Mouse (Mus musculus): Measurements from ENCODE around the gene Hamp2.

DNA sequence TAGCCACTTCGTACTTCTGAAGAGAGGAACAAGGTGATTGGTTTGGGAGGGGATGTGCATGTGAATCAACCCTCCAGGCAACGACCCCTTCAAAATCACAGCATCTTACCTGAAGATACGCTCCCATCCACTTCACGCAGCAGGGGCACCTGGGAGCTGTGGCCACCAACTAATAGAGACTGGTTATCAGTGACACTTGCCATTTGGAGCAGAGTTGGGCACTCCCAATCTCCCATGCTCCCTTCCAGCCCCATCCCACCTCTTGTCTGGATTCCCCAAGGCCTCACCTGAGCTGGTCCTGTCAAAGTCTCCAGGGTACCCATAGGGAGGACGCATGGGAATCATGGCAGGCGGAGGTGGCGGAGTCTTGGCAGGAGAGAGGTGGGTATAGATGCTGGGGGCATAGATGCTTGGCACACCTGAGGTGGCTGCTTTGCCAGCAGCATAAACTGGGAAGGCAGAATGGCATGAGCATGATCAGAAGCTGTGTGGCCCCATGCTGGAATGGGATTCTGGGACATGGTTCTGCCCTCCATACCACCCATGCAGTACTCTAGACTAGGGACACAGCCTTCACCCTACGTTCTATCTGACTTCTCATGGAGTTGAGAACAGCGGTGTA, 34.5 kb upstream of the Hamp2 start:
- TF ChIP-seq EP300 (IDR thresholded peaks at IDR 0.05; ENCODE audit: insufficient read depth, low read depth, low read length) = no peak
- no peak for TF ChIP-seq CTCF (IDR thresholded peaks at IDR 0.05; ENCODE audit: low read depth, low read length)
- TF ChIP-seq POLR2A (IDR thresholded peaks at IDR 0.05; ENCODE audit: insufficient read depth, low read length) = no peak

Measured in ES-Bruce4 (cell line).